Mouse (Mus musculus) kidney, embryonic 16.5 days (tissue): Measurements from ENCODE around the gene Mapk10. TPM values are rescaled to one million over a fixed set of nuclear protein-coding genes. Genes with fewer than 3 reads are reported as not detected.

ENCODE experiments used
- ATAC-seq: fragments of 200-750 bp; cut with Nextera tagmentation; 2 replicates; pipeline ENCODE4 v1.8.0; 2017; ENCODE audit warnings: moderate TSS enrichment; ENCODE audit not compliant: low FRiP score, low TSS enrichment
- H3K27ac ChIP-seq: fragments of 300-500 bp; sonication (generic); 2 replicates; pipeline ENCODE4 v1.5.1; 2014; ENCODE audit warnings: low read length
- H3K27me3 ChIP-seq: fragments of 300-500 bp; sonication (generic); 2 replicates; pipeline ENCODE4 v1.6.1; 2014; ENCODE audit warnings: low read length, control low read depth, mixed read lengths; ENCODE audit not compliant: insufficient read depth
- H3K36me3 ChIP-seq: fragments of 300-500 bp; sonication (generic); 2 replicates; pipeline ENCODE4 v1.6.1; 2014; ENCODE audit warnings: low read length, control low read depth, mixed read lengths; ENCODE audit not compliant: insufficient read depth
- H3K4me1 ChIP-seq: fragments of 300-500 bp; sonication (generic); 2 replicates; pipeline ENCODE4 v1.6.1; 2014; ENCODE audit warnings: low read length, control low read depth, mixed read lengths; ENCODE audit not compliant: insufficient read depth
- H3K4me2 ChIP-seq: fragments of 300-500 bp; sonication (generic); replicated peaks from 2 replicates; pipeline ENCODE4 v1.6.1; 2014; ENCODE audit warnings: low read depth, low read length
- H3K4me3 ChIP-seq: fragments of 300-500 bp; sonication (generic); 2 replicates; pipeline ENCODE4 v1.5.1; 2014; ENCODE audit warnings: mild to moderate bottlenecking, low read length
- H3K9ac ChIP-seq: fragments of 300-500 bp; sonication (generic); replicated peaks from 2 replicates; pipeline ENCODE4 v1.6.1; 2014; ENCODE audit warnings: low read length
- H3K9me3 ChIP-seq: fragments of 300-500 bp; sonication (generic); 2 replicates; pipeline ENCODE4 v1.6.1; 2016; ENCODE audit warnings: low read length, control low read depth
- WGBS: fragments of 180-500 bp; shearing (Covaris S2); extraction: QIAGEN DNeasy Blood & Tissue Kit; methylation state at CpG from one replicate; pipeline ENCODE4 v1.1.7; 2014; 5-methylcytosine and 5-hydroxymethylcytosine counted together
- polyA plus RNA-seq: library from polyadenylated mRNA; unstranded; fragments of >200 nt; fragmentation: Nextera tagmentation; extraction: Ambion mirVana; gene quantifications from 2 replicates; pipeline ENCODE4 v1.2.1, GENCODE M21; 2015

Gene Mapk10
- polyA plus RNA-seq, 1 experiment from 2014 or later: 0.64 TPM

DNA sequence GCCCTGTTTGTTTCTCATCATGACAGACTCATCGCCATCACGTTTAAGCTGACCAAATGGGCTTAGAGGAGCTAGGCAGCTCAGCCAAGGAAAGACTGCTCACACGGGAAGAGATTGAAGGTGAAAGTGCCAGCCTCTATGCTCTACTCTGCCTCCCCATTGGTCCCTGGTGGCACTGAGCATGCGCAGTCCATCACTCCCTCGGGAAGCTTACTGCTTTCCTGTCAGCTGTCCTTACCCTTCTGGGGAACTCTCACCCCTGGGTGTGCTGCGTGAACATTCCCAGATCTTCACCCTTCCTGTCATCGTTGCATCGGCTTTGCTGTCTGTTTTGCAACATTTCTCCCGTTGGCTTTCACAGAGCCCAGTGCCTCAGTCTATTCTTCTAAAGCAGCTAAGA is 77.5 kb downstream of the Mapk10 start:
- ATAC-seq: no peak
- 52% methylated on average over 9 of the region's 9 CpGs for WGBS
- Histone ChIP-seq H3K4me1 (no peaks in the 10 kb centered on the region), H3K27ac (no peak overlapping the region), H3K36me3 (no peaks in the 10 kb centered on the region), H3K9ac (no peak overlapping the region), H3K4me3 (no peak overlapping the region), H3K9me3 (no peaks in the 10 kb centered on the region), H3K4me2 (no peak overlapping the region), H3K27me3 (no peaks in the 10 kb centered on the region)

DNA sequence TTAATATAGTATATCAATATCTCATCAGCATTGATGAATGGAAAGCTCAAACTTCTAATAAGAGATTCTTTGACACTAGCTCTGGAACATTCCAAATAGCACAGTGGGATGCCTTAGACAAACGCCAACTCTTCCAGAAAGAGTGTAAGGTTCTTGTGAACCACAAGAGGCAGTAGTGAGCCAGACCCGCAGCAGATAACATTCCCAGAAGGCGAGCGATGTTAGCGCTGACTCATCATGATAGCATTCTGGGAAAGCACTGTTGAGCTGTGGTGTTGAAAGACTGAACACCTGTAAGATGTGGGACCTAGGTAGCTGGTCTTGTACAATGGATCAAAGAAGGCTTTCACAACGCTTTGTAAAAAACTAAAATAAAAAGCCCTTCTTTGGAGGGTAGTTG is 78.3 kb downstream of the Mapk10 start:
- 88% methylated on average over 6 of the region's 6 CpGs for WGBS
- Histone ChIP-seq H3K9me3 (no peaks in the 10 kb centered on the region), H3K4me2 (no peak overlapping the region), H3K36me3 (no peaks in the 10 kb centered on the region), H3K27me3 (no peaks in the 10 kb centered on the region), H3K9ac (no peak overlapping the region), H3K27ac (no peak overlapping the region), H3K4me1 (no peaks in the 10 kb centered on the region), H3K4me3 (no peak overlapping the region)
- no peak for ATAC-seq

DNA sequence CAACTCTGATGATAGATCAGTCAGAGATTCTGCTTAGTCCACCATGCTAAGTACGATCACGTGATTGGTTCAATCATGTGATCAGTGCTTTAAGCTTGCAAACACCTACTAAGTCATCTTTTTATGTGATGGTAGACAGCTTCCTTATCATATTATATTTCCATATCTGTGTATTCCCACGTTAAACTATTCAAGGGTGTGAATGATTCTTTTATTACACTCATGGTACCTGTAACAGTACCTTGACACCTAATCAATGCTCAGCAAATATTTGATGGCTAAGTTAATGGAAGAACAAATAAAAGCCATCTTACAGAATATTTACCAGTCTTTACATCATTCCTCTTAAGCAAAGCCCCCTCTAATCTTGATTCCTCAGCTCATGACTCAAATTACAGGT is 91.5 kb downstream of the Mapk10 start:
- ATAC-seq: no peak
- WGBS: 85% methylated on average over 3 of the region's 3 CpGs
- no peak overlapping the region for H3K27ac ChIP-seq
- no peaks in the 10 kb centered on the region for H3K4me1 ChIP-seq
- H3K9me3 ChIP-seq: no peaks in the 10 kb centered on the region
- H3K4me2 ChIP-seq: no peak overlapping the region
- no peak overlapping the region for H3K4me3 ChIP-seq
- H3K36me3 ChIP-seq: no peaks in the 10 kb centered on the region
- H3K9ac ChIP-seq: no peak overlapping the region
- H3K27me3 ChIP-seq: no peaks in the 10 kb centered on the region

DNA sequence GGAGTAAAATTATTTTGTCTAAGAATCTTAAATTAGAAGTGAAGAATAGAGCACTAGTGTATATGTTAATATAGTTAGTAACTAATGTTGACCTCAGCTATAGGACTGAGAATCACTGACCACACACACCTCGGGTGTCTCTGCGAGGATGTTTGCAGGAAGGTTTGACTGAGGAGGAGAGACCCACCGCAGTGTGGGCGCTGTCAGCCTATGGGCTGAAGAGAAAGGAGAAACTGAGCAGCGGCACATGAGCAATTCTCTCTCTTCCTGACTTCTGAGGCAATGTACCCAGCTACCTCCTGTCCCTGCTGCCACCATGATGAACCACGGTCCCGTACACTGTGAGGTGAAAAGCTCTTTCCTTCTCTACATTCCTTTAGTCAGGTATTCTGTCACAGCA is 95.6 kb downstream of the Mapk10 start:
- Histone ChIP-seq H3K36me3 (no peaks in the 10 kb centered on the region), H3K27me3 (no peaks in the 10 kb centered on the region), H3K27ac (no peak overlapping the region), H3K4me2 (no peak overlapping the region), H3K4me1 (no peaks in the 10 kb centered on the region), H3K4me3 (no peak overlapping the region), H3K9me3 (no peaks in the 10 kb centered on the region), H3K9ac (no peak overlapping the region)
- ATAC-seq: no peak
- 86% methylated on average over 7 of the region's 7 CpGs for WGBS

DNA sequence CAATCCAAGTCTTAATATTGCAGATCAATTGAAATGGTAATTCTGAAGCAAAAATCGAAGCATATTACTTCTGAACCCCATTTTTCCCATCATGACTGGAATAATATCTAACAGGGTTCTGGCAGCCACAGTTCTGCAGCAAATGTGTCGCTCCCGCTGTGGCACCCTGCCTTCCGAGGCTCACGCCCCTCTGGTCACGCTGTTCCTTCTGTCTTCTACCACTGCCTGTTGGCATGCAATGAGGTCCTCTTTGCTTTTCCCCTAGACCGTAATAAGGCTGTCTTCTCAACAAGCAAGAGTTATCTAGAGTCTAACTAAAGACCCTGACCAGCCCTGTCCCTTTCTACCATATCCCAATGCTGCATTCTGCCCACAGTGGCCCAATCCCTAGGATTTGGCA is 98.7 kb downstream of the Mapk10 start:
- no peaks in the 10 kb centered on the region for H3K9me3 ChIP-seq
- ATAC-seq: no peak
- H3K4me1 ChIP-seq: no peaks in the 10 kb centered on the region
- no peaks in the 10 kb centered on the region for H3K27me3 ChIP-seq
- 93% methylated on average over 7 of the region's 7 CpGs for WGBS
- H3K4me2 ChIP-seq: no peak overlapping the region
- H3K9ac ChIP-seq: no peak overlapping the region
- no peaks in the 10 kb centered on the region for H3K36me3 ChIP-seq
- no peak overlapping the region for H3K27ac ChIP-seq
- H3K4me3 ChIP-seq: no peak overlapping the region

DNA sequence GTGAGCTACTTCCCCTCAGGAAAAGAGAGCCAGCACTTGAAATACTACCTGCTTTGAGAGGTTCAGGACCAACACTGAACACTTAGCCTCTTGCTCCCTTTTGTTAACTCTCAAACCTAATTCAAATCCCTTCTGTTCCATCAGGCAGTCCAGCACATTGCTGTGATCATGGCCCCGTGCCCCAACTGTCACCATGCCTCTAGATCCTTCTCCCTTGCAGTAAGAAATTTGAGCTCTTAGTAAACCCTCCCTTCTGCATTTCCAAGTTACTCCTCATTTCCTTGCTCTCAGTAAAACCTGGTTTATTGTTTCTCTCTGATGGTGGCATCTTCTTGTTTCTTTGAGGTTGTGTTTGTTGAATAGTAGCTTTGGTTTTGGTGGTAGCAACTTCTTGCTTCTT is 101.7 kb downstream of the Mapk10 start:
- no peaks in the 10 kb centered on the region for H3K9me3 ChIP-seq
- no peaks in the 10 kb centered on the region for H3K4me1 ChIP-seq
- 6% methylated on average over 1 of the region's 1 CpGs for WGBS
- H3K9ac ChIP-seq: no peak overlapping the region
- H3K27me3 ChIP-seq: no peaks in the 10 kb centered on the region
- H3K4me3 ChIP-seq: no peak overlapping the region
- ATAC-seq: peak; percentile 70; the same call in 1 of the 2 replicates
- no peak overlapping the region for H3K4me2 ChIP-seq
- no peak overlapping the region for H3K27ac ChIP-seq
- no peaks in the 10 kb centered on the region for H3K36me3 ChIP-seq

DNA sequence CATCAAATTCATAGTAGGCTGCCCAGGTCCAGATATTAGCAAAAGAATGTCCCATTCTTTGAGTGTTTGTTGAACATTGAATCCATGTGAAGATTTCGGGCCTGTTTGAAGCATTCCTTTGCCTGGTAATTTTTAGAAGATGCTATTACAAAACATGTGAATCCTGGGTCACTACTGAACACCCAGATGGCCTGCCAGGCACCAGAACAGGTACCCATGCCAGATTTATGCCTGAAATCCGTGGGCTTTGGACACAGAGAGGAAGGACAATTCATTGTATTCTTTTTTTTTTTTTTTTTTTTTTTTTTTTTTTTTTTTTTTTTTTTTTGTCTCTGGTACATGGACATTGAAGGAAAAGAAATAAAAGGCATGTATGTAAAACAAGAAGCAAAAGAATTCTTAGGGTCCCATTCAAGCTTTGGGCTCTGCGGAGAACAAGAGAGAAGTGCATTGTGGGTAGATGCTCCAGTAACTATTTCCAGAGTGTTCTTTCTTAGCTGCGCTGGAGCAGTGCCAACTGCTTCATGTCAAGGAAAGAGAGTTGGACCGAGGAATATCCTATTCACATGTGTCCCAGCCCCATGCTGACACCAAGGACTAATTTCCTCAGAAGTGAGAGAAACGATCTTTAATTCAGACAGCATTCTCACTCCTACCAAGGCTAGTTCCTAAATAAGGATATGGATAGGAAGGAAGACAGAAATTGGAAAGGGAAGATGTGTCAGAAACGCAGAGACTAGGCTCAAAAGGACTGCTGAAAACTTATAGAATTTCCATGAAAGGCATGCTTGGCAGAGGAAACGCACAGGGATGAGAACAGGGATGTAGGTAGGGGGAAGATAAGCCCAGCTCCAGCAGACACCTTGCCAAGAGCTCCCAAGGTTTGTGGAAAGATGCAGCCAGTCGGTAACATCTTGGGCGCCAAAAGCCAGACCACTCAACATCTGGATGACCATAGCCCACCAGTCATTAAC is 105.4 kb downstream of the Mapk10 start:
- H3K4me2 ChIP-seq: no peak overlapping the region
- no peak overlapping the region for H3K9ac ChIP-seq
- H3K4me3 ChIP-seq: no peak overlapping the region
- no peaks in the 10 kb centered on the region for H3K9me3 ChIP-seq
- H3K36me3 ChIP-seq: no peaks in the 10 kb centered on the region
- H3K27ac ChIP-seq: no peak overlapping the region
- ATAC-seq: no peak
- no peaks in the 10 kb centered on the region for H3K4me1 ChIP-seq
- WGBS: 83% methylated on average over 10 of the region's 10 CpGs
- no peaks in the 10 kb centered on the region for H3K27me3 ChIP-seq

DNA sequence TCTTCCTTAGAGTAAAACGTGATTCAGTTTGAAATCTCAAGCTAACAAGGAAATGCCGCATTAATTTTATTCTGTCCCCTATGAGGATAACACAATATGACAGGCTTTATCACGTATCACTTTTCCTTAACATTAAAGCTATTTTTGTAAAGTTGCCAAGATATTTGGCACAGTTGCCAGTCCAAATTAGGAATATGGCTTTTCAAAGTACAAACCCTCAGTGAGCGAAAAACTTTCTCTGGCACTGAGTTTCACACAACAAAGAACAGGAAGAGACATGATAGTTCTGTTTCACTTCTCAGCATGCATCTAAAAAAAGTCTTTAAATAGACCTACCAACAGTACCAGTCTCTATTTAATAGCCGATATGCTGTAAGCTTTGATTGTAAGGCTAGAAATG is 107.1 kb downstream of the Mapk10 start:
- no peak for ATAC-seq
- Histone ChIP-seq H3K27me3 (no peaks in the 10 kb centered on the region), H3K4me1 (no peaks in the 10 kb centered on the region), H3K9me3 (no peaks in the 10 kb centered on the region), H3K27ac (no peak overlapping the region), H3K4me2 (no peak overlapping the region), H3K36me3 (no peaks in the 10 kb centered on the region), H3K4me3 (no peak overlapping the region), H3K9ac (no peak overlapping the region)
- WGBS: 79% methylated on average over 5 of the region's 5 CpGs

DNA sequence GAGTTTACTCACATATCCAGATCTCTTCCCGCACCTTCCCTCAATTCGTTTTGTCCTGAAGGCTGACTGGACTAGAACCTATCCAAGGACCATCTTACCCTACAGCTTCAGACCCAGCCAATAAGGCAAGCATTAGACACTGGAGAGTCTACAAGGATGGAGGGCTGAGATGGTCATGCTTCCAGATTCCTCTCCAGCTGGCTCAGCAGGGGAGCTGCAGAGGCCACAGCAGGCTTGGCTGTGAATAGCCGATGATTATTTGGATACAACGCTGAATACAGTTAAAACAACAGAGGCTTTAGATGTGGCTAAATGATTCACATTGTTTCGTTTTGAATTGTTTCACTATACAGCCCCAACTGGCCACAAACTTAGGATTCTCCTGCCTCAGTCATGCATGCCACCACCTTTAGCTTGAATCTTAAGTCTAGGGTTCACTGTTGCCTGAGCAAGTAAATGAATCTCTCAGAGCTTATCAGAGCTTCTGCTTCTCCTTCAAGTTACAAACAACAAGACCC is 108.2 kb downstream of the Mapk10 start:
- no peaks in the 10 kb centered on the region for H3K4me1 ChIP-seq
- WGBS: 86% methylated on average over 5 of the region's 5 CpGs
- no peak overlapping the region for H3K4me3 ChIP-seq
- H3K9ac ChIP-seq: no peak overlapping the region
- no peak overlapping the region for H3K27ac ChIP-seq
- no peaks in the 10 kb centered on the region for H3K36me3 ChIP-seq
- no peak overlapping the region for H3K4me2 ChIP-seq
- no peak for ATAC-seq
- no peaks in the 10 kb centered on the region for H3K9me3 ChIP-seq
- no peaks in the 10 kb centered on the region for H3K27me3 ChIP-seq

DNA sequence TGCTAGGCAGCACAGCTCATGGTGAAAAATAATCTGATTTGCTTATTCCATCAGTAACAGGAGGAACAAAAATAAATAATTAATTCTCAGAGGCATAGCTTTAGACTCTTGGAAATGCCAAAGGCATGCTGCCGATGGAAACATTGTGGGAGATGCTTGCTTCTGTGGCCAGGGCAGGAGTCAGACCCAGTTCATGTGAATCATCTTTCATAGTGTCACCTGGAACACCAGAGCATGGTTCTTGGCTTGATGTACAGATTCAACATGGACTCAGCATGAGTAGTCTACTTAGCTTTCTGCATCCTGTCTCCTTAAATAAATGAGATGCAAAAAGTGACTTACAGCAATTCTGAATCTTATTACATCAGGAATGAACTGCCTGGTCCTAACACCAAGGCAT is 109.0 kb downstream of the Mapk10 start:
- Histone ChIP-seq H3K4me2 (no peak overlapping the region), H3K9me3 (no peaks in the 10 kb centered on the region), H3K36me3 (no peaks in the 10 kb centered on the region), H3K27ac (no peak overlapping the region), H3K9ac (no peak overlapping the region), H3K4me1 (no peaks in the 10 kb centered on the region), H3K27me3 (no peaks in the 10 kb centered on the region), H3K4me3 (no peak overlapping the region)
- no peak for ATAC-seq
- WGBS: 86% methylated on average over 1 of the region's 1 CpGs
